Mouse (Mus musculus): ENCODE data around the gene Fam19a1. TPM values are rescaled to one million over a fixed set of nuclear protein-coding genes. Genes with fewer than 3 reads are reported as not detected.

Fam19a1 gene
- polyA plus RNA-seq, 1 experiment from 2014 or later: 3.0 TPM

DNA sequence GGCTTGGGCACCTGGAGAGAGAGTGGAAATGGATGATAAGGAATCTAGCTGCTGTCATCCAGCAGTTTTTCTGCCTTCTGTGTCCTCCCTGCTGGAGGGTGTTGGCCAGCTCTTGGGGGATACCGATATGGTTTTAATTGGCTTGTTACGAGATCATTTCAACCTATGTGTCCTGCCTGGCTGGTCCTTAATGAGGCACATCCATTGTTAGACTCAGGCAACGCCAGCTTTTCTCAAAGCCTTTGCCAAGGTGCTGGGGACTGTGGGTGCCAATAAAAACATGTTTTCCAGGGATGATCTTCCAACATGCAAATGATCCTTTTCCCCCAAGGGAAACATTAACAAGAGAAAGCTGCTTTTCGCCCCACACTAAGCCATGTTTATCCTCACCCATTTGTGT is 266.3 kb downstream of the Fam19a1 start:
- Histone ChIP-seq H3K27me3 (ENCODE audit: insufficient read depth, low read length) (no peaks in the 10 kb centered on the region), H3K4me3 (ENCODE audit: low read depth, low read length) (no peak overlapping the region), H3K9ac (no peak overlapping the region), H3K27ac (ENCODE audit: low read depth) (no peak overlapping the region), H3K36me3 (ENCODE audit: insufficient read depth) (no peaks in the 10 kb centered on the region), H3K4me2 (no peak overlapping the region), H3K4me1 (ENCODE audit: insufficient read depth) (no peaks in the 10 kb centered on the region), H3K9me3 (ENCODE audit: low read depth, low read length) (no peaks in the 10 kb centered on the region)
- DNase-seq (no peak), ATAC-seq (ENCODE audit: insufficient read depth) (no peak)
- WGBS: 68% methylated on average over 4 of the region's 4 CpGs
- no peak for TF ChIP-seq CTCF (IDR thresholded peaks at IDR 0.05; ENCODE audit: low read depth)

DNA sequence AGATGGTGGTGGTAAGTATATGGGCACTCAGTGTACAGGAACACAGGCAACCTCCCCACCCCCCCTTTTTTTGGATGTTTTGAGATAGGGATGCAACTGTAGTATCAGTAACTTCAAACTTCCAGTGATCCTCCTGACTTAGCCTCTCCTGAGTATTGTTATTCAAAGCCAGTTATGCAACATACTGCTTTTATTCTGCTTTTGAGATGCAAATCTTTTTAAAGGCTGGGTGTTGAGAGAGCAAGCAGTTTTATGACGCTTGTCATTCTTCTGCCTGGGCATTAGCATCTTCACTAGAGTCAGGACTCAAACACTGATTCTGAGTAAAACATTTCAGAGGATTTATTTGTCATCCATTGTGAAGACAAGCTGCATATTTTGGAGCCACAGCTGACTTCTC is 271.5 kb downstream of the Fam19a1 start:
- TF ChIP-seq CTCF (IDR thresholded peaks at IDR 0.05; ENCODE audit: low read depth): no peak
- Histone ChIP-seq H3K27me3 (ENCODE audit: insufficient read depth, low read length) (no peaks in the 10 kb centered on the region), H3K9ac (no peak overlapping the region), H3K36me3 (ENCODE audit: insufficient read depth) (no peaks in the 10 kb centered on the region), H3K9me3 (ENCODE audit: low read depth, low read length) (no peaks in the 10 kb centered on the region), H3K4me2 (no peak overlapping the region), H3K4me1 (ENCODE audit: insufficient read depth) (no peaks in the 10 kb centered on the region), H3K4me3 (ENCODE audit: low read depth, low read length) (no peak overlapping the region), H3K27ac (ENCODE audit: low read depth) (no peak overlapping the region)
- ATAC-seq (ENCODE audit: insufficient read depth): no peak
- WGBS: 72% methylated on average over 1 of the region's 1 CpGs
- no peak for DNase-seq

DNA sequence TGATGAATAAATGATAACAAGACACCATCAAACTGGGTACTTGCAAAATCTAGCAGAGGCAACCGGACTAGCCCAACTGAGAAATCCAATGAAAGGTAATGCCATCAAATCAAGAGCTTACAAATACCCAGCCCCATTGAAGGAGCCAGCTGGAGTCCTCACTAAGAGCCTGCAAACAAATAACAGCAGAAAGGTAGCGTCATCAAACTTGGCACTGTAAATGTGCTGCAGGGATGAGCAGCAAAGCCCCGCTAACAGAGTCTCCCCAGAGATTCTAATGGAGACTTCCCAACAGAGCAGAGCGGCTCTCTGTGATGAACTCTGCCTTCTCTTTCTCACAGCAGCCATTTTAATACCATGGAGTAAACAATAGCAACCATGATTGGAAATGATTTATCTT is 305.9 kb downstream of the Fam19a1 start:
- H3K36me3 ChIP-seq (ENCODE audit: insufficient read depth): no peaks in the 10 kb centered on the region
- DNase-seq (no peak), ATAC-seq (ENCODE audit: insufficient read depth) (no peak)
- no peaks in the 10 kb centered on the region for H3K9me3 ChIP-seq (ENCODE audit: low read depth, low read length)
- H3K27ac ChIP-seq (ENCODE audit: low read depth): no peak overlapping the region
- no peak overlapping the region for H3K4me2 ChIP-seq
- H3K27me3 ChIP-seq (ENCODE audit: insufficient read depth, low read length): no peaks in the 10 kb centered on the region
- no peak overlapping the region for H3K4me3 ChIP-seq (ENCODE audit: low read depth, low read length)
- no peak overlapping the region for H3K9ac ChIP-seq
- TF ChIP-seq CTCF (IDR thresholded peaks at IDR 0.05; ENCODE audit: low read depth): no peak
- H3K4me1 ChIP-seq (ENCODE audit: insufficient read depth): no peaks in the 10 kb centered on the region
- WGBS: 77% methylated on average over 4 of the region's 4 CpGs

DNA sequence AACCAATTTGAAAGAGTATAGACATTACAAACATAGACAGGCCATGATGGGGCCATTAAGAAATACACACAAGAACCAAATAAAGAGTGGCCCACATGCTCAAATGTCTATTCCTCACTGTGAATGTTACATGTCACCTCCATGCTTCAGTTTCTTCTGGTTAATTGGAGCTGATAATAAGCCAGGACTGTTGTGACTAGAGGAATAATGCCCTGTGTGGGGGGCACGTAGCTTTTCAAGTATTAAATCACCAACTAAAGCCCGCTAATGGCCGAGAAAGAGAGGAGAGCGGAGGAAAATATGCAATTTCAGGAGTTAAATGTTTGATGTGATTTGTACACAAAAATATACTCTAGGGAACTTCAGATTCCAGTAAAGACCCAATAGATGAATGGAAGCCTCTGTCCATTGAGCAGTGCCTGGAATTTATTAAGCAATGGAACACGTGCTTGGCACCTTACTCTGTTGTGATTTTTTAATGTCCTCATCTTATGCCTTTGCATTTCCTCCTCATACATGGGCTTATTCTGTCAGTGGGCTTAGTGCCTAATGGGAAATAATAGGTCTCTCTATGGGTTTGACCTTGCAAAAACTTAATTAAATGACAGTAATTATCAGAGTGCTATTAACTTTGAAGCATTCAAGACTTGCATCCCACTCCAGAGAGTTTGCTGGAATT is 306.9 kb downstream of the Fam19a1 start:
- no peak overlapping the region for H3K4me3 ChIP-seq (ENCODE audit: low read depth, low read length)
- 93% methylated on average over 5 of the region's 5 CpGs for WGBS
- H3K27ac ChIP-seq (ENCODE audit: low read depth): no peak overlapping the region
- H3K4me1 ChIP-seq (ENCODE audit: insufficient read depth): no peaks in the 10 kb centered on the region
- no peak overlapping the region for H3K4me2 ChIP-seq
- no peak for ATAC-seq (ENCODE audit: insufficient read depth)
- H3K9me3 ChIP-seq (ENCODE audit: low read depth, low read length): no peaks in the 10 kb centered on the region
- no peaks in the 10 kb centered on the region for H3K27me3 ChIP-seq (ENCODE audit: insufficient read depth, low read length)
- H3K9ac ChIP-seq: no peak overlapping the region
- H3K36me3 ChIP-seq (ENCODE audit: insufficient read depth): no peaks in the 10 kb centered on the region
- DNase-seq: no peak
- no peak for TF ChIP-seq CTCF (IDR thresholded peaks at IDR 0.05; ENCODE audit: low read depth)

DNA sequence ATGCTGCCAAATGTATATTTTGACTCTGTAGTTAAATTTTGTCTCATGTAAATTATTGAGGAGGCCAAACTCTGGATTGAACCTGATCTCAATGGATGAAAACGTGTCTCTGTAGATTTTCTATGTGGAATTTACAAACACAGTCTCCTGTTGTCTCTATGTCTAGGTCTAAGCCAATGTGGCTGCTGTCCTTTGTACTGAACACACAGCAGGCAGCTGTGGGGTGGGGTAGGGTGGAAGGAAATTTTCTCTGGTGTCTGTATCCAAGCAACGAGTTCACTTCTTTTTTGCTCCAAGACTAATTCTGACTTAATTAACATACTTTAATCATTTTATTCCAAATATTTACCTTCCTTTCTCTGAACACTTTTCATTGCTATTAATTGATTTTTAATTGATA is 307.6 kb downstream of the Fam19a1 start:
- ATAC-seq (ENCODE audit: insufficient read depth): no peak
- no peaks in the 10 kb centered on the region for H3K9me3 ChIP-seq (ENCODE audit: low read depth, low read length)
- peak; percentile 68 for DNase-seq
- H3K27ac ChIP-seq (ENCODE audit: low read depth): no peak overlapping the region
- H3K36me3 ChIP-seq (ENCODE audit: insufficient read depth): no peaks in the 10 kb centered on the region
- H3K9ac ChIP-seq: no peak overlapping the region
- H3K27me3 ChIP-seq (ENCODE audit: insufficient read depth, low read length): no peaks in the 10 kb centered on the region
- TF ChIP-seq CTCF (IDR thresholded peaks at IDR 0.05; ENCODE audit: low read depth): no peak
- no peak overlapping the region for H3K4me2 ChIP-seq
- no peaks in the 10 kb centered on the region for H3K4me1 ChIP-seq (ENCODE audit: insufficient read depth)
- no peak overlapping the region for H3K4me3 ChIP-seq (ENCODE audit: low read depth, low read length)
- WGBS: 51% methylated on average over 2 of the region's 2 CpGs

DNA sequence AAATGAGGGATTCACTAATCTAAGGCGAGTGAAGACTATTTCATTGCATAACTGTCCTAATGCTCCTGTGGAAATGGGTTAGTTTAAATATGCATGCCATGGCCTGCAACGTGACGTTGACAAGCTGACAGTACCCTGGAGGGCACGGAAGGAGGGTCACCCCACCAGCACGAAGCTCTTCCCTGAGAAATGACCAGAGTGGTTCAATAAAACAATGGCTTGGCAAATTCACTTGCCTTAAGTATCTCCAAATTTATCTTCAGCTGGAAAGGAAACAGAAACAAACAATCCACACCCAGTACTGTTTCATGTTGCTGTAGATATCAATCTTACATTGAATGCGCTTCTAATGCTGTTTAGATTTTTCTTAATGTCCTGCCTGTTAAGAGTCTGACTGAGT is 316.4 kb downstream of the Fam19a1 start:
- no peaks in the 10 kb centered on the region for H3K27me3 ChIP-seq (ENCODE audit: insufficient read depth, low read length)
- no peak overlapping the region for H3K4me2 ChIP-seq
- H3K27ac ChIP-seq (ENCODE audit: low read depth): no peak overlapping the region
- WGBS: 36% methylated on average over 6 of the region's 6 CpGs
- ATAC-seq (ENCODE audit: insufficient read depth): no peak
- H3K4me1 ChIP-seq (ENCODE audit: insufficient read depth): no peaks in the 10 kb centered on the region
- peak; percentile 5 for DNase-seq
- TF ChIP-seq CTCF (IDR thresholded peaks at IDR 0.05; ENCODE audit: low read depth): no peak
- H3K9ac ChIP-seq: no peak overlapping the region
- no peaks in the 10 kb centered on the region for H3K9me3 ChIP-seq (ENCODE audit: low read depth, low read length)
- H3K4me3 ChIP-seq (ENCODE audit: low read depth, low read length): no peak overlapping the region
- no peaks in the 10 kb centered on the region for H3K36me3 ChIP-seq (ENCODE audit: insufficient read depth)

DNA sequence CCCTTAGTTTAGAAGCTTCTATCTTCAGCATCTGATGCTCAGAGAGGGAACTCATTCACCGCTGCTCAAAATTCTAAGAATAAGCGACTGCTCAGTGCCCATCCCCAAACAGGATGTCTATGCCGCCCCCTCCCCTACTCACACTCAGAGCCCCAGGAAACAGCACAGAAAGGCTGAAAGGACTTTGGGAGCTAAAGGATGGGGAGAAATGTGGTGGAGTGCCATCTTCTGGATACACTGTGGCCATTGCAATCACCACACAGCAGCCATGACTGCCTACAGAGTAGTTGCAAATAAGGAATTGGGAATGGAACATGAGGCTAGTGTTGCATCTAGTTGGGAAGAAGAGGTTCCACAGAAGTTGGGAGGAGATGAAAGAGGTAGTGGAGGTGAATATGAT is 319.4 kb downstream of the Fam19a1 start:
- Histone ChIP-seq H3K4me1 (ENCODE audit: insufficient read depth) (no peaks in the 10 kb centered on the region), H3K27ac (ENCODE audit: low read depth) (no peak overlapping the region), H3K4me3 (ENCODE audit: low read depth, low read length) (no peak overlapping the region), H3K4me2 (no peak overlapping the region), H3K27me3 (ENCODE audit: insufficient read depth, low read length) (no peaks in the 10 kb centered on the region), H3K36me3 (ENCODE audit: insufficient read depth) (no peaks in the 10 kb centered on the region), H3K9ac (no peak overlapping the region), H3K9me3 (ENCODE audit: low read depth, low read length) (no peaks in the 10 kb centered on the region)
- ATAC-seq (ENCODE audit: insufficient read depth): peak; percentile 63; the same call in 1 of the 2 replicates
- peak; percentile 52; the same call in 1 of the 2 replicates for TF ChIP-seq CTCF (IDR thresholded peaks at IDR 0.05; ENCODE audit: low read depth)
- 36% methylated on average over 3 of the region's 3 CpGs for WGBS
- DNase-seq: peak; percentile 48

Data from lung, embryonic 14.5 days (tissue).